Mouse (Mus musculus): ENCODE measurements around the gene Drap1.
"Not testable (repeated sequence)": the region's sequence is repeated elsewhere in the genome, so short reads cannot be mapped to it uniquely, and the experiment has no call there.

Drap1 gene

DNA sequence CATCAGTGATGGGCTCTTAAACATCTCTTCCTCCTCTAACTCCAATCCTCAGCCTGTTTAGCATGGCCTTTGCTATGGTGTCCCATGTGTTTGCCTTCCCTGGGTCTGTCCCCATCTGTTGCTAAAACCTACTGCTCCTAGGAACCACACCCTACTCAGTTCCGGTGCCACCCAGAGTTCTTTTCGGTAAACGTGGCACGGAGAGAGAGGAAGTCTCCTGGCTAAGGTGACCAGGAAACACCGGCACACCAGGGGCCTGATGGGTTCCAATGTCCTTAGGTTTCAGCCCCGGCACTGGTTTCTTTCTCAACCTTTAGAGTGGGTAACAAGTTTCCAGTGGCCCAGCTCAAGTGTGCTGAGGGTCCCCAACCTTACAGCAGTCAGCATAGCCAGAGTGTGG is 4.2 kb downstream of the Drap1 start:
- no peak for DNase-seq (ENCODE audit: low spot score)

DNA sequence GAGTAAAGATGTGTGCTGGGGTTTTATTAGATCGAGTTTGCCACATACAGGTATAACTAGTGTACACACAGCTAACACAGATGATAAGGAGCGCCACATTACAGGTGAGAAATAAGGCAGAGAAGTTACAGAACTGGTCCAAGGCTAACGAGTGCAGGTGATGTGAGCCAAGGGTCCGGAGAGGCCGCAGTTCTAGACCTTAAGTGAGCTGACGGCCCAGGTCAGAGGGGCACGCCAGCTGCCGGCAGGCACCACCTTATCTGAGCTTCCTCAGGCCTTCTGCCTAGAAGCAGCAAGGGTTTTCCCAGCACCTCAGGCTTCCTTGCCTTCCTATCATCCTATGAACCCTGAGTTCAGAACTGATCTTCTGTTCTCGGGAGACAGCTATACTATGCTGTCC is 5.1 kb downstream of the Drap1 start:
- DNase-seq (ENCODE audit: low spot score), result no peak

DNA sequence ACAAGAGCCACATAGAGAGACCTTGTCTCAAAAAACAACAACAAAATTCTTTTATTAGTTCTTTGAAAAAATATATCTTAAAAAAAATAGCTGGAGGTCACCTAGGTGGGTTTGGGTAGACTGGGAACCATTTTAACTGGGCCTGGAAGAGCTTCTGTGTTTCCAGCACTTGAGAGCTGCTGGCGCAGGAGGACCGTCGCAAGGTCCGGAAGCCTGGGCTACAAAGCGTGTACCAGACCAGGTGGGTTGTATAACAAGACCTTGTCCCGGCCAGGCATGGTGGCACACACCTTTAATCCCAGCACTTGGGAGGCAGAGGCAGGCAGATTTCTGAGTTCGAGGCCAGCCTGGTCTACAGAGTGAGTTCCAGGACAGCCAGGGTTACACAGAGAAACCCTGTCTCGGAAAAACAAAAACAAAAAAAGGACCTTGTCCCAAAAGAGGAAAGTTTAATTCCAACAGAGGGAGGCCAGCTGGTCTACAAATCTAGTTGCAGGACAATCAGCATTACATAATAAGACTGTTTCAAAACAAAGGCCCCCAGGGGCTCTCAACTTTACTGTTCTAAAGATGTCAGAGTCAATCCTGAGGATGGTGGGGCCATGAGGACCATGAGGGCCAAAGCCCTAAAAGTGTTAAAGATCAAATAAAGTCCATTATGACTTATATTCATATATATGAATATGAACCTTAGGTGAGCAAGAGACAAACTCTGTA is 5.9 kb downstream of the Drap1 start:
- DNase-seq (ENCODE audit: low spot score), result no peak

GRCm38 (mm10) chr19:5414534-5414957 is 10.2 kb downstream of the Drap1 start:
- DNase-seq (ENCODE audit: low spot score), result no peak

- no peak for DNase-seq (ENCODE audit: low spot score)
Observed at GRCm38 (mm10) chr19:5413840-5414239, 10.9 kb downstream of the Drap1 start.

- no peak for DNase-seq (ENCODE audit: low spot score)
Observed at GRCm38 (mm10) chr19:5411961-5412360, 12.8 kb downstream of the Drap1 start.

- no peak for DNase-seq (ENCODE audit: low spot score)
Observed at GRCm38 (mm10) chr19:5410641-5411040, 14.1 kb downstream of the Drap1 start.

DNA sequence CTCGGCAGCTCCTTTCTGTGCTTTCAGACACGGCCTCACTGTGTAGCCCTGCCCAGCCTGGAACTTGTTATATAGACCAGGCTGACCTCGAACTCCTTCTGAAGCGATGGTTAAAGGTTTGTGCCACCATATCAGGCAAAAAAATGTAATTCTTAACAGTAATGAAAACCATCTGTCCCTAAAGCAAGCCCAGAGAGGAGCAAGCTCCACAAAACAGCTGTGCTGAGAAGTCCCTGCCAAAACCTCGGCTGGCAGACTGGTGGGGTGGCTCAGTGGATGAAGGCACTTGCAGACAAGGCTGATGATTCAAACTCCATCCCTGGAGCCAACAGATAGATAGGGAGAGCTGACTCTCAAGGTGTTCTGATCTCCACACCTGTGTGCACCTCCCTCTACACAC is 15.7 kb downstream of the Drap1 start:
- no peak for DNase-seq (ENCODE audit: low spot score)

- DNase-seq (ENCODE audit: low spot score), result no peak
Observed at GRCm38 (mm10) chr19:5408057-5409001, 16.4 kb downstream of the Drap1 start.

DNA sequence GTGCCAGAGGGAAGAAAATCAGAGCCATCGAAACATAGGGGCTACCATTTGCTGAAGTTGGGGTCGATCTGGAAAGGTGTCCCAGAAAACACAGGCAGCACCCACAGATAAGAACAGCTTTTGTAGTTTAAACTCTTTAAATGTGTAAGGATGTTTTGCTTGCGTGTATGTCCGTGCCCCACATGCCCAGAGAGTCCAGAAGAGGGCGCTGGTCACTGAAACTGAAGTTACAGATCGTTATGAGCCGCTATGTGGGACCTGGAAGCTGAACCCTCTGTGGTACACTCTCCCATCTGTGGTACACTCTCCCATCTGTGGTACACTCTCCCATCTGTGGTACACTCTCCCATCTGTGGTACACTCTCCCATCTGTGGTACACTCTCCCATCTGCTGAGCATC is 17.6 kb downstream of the Drap1 start:
- peak; percentile 85 for DNase-seq (ENCODE audit: low spot score)

DNA sequence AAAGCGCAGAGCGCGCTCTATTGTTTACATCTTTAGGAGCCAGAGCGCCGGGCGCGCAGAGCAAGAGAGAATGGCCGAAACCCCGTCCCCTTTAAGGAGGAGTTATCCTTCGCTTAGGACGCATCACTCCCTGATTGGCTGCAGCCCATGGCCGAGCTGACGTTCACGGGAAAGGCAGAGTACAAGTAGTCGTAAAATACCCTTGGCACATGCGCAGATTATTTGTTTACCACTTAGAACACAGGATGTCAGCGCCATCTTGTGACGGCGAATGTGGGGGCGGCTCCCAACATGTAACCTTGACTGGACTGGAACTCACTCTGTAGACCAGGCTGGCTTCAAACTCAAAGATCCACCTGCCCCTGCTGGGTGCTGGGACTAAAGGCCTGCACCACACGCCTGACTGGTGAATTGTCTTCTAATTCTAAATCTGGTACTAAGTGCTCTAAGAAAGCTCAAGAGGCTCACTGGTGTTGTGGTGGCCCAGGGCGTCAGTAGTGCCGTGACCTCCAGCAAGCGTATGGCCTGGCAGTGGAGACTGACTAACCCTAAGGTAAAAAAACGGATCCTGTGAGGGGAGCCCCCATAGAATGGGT is 18.1 kb downstream of the Drap1 start:
- DNase-seq (ENCODE audit: low spot score), result peak; percentile 72

GRCm38 (mm10) chr19:5405924-5406323 is 18.9 kb downstream of the Drap1 start:
- DNase-seq (ENCODE audit: low spot score), result peak; percentile 20

DNA sequence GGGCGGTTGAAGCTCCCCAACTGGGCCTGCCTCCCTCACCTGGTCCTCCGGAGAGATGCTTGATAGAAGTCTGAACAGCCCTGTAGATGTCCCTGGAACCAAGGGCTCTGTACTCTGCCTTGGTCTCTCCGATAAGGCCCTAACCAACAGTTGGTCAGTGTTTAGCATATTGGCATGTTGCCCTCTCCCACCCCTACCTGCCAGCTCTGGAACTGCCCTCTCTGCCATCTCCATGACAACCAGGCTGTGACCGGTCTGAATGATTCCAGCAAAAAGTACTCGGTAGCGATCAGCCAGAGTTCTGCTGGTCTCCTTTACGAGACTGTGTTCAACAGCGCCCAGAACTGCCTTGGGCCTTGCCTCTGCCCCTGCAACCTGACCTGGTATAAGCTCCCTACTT is 22.5 kb downstream of the Drap1 start, which contains the start of gene Tsga10ip:
TSS of gene Tsga10ip (minus strand) at position 234 of the 400 bp plus-strand sequence.
- no peak for DNase-seq (ENCODE audit: low spot score)

- DNase-seq (ENCODE audit: low spot score), result not testable (repeated sequence)
Observed at GRCm38 (mm10) chr19:5401073-5401472, 23.7 kb downstream of the Drap1 start.

DNA sequence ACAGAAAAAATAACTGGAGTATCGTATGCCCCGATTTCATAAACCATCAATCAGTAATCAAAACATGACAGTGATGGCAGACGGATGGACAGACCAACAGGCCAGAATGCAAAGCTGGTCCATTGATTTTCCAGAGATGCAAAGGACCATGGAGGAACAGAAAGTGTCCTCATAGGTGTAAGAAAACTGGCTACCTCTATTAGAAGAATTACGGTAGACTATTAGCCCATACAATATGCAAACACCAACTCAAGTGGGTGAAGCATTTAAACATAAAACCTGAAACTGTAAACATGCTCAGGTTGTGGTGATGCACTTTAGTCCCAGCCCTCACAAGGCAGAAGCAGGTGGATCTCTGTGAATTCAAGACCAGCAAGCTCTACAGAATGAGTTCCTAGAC is 29.4 kb downstream of the Drap1 start:
- DNase-seq (ENCODE audit: low spot score), result no peak

GRCm38 (mm10) chr19:5394168-5394567 is 30.6 kb downstream of the Drap1 start:
- no peak for DNase-seq (ENCODE audit: low spot score)

DNA sequence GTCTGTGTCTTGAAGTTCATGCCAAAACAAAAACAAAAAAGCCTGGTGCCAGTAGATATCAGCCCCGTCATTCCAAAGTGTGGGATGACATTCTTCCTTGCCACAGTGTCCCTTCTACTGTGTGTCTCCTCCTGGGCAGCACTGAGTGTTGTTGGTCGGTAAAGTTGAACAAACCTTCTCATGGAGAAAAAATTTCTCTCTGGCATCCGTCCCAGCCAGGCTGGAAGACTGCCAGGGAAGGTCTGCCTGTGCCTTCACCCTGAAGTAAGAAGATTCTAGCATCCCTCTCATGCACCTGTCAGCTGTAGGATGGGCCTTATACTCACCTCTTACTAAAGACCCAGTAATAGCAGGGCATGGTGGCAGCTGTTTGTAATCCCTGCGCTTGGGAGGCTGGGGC is 31.9 kb downstream of the Drap1 start:
- DNase-seq (ENCODE audit: low spot score), result no peak

GRCm38 (mm10) chr19:5390416-5390815 is 34.4 kb downstream of the Drap1 start:
- no peak for DNase-seq (ENCODE audit: low spot score)

GRCm38 (mm10) chr19:5389647-5390046 is 35.1 kb downstream of the Drap1 start:
- DNase-seq (ENCODE audit: low spot score), result peak; percentile 60

- DNase-seq (ENCODE audit: low spot score), result peak; percentile 98
Observed at GRCm38 (mm10) chr19:5388588-5389242, 36.1 kb downstream of the Drap1 start, which contains the start of gene Sart1. Sart1 (minus strand) TSS chr19:5388703.

DNA sequence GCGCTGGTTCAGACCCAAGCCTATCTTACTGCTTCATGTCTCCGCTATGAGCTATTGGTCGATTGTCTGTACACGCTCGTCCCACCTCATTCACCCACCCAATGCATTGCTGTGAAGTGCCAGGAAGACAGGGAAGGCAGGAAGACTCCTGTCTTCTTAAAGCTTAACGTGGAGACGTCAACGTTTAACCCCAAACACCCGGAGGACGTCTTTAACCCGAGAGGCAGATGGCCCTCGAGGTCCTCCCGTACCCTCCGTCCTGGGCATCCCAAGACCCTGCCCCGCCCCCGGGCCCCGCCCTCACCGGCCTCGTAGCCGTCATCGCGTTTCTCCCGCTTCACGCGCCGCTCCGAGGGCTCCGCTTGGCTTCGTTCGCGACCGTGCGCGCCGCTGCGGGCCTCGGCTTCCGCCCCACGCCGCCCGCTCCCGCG is 36.8 kb downstream of the Drap1 start:
- peak; percentile 36 for DNase-seq (ENCODE audit: low spot score)

DNA sequence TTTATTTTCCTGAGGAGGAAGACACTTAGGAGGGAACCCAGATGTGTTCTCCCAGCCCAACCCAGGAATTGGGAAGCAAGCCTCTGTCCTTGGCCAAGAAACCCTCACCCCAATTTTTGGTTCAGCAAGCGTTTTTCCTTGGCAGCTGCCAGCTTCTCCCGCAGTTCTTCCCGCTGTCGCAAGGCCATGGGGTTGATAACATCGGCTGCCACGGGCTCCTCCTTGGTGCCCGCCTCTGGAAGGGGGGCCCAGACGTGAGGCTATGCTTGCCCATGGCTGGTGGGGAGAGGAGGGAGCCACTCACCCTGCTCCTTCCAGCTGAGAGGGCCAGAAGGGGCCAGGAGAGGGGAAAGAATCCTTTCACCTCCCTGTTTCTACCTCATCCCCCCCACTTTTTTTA is 40.1 kb downstream of the Drap1 start:
- DNase-seq (ENCODE audit: low spot score), result no peak

Measured in embryo, embryonic 10.5 days (tissue).